Mouse (Mus musculus): ENCODE measurements around the gene Nmu. TPM values are rescaled to one million over a fixed set of nuclear protein-coding genes. Genes with fewer than 3 reads are reported as not detected.

The Nmu gene
- polyA plus RNA-seq, 1 experiment from 2014 or later, result not detected

GRCm38 (mm10) chr5:76381836-76382235 is 18.2 kb upstream of the Nmu start:
- Histone ChIP-seq H3K9ac (ENCODE audit: low read depth, low read length) (no peak overlapping the region), H3K27ac (no peak overlapping the region), H3K27me3 (ENCODE audit: insufficient read depth, low read length) (no peaks in the 10 kb centered on the region), H3K9me3 (replicated peaks; ENCODE audit: low read length) (no peaks in the 10 kb centered on the region), H3K4me1 (replicated peaks; ENCODE audit: insufficient read depth, low read length) (no peaks in the 10 kb centered on the region), H3K4me2 (ENCODE audit: low read length) (no peak overlapping the region), H3K4me3 (replicated peaks; ENCODE audit: low read depth, low read length) (no peak overlapping the region), H3K36me3 (ENCODE audit: insufficient read depth, low read length) (no peaks in the 10 kb centered on the region)
- DNase-seq (ENCODE audit: low spot score), result no peak
- WGBS, result 84% methylated on average over 5 of the region's 5 CpGs
- ATAC-seq (replicated peaks; ENCODE audit: low FRiP score, low read depth), result no peak
- no peak for TF ChIP-seq CTCF (IDR thresholded peaks at IDR 0.05; ENCODE audit: low read depth)

- H3K4me2 ChIP-seq (ENCODE audit: low read length), result no peak overlapping the region
- H3K36me3 ChIP-seq (ENCODE audit: insufficient read depth, low read length), result no peaks in the 10 kb centered on the region
- WGBS, result 15% methylated on average over 3 of the region's 3 CpGs
- no peak overlapping the region for H3K27ac ChIP-seq
- H3K4me3 ChIP-seq (replicated peaks; ENCODE audit: low read depth, low read length), result no peak overlapping the region
- no peak for ATAC-seq (replicated peaks; ENCODE audit: low FRiP score, low read depth)
- no peaks in the 10 kb centered on the region for H3K4me1 ChIP-seq (replicated peaks; ENCODE audit: insufficient read depth, low read length)
- H3K9me3 ChIP-seq (replicated peaks; ENCODE audit: low read length), result no peaks in the 10 kb centered on the region
- H3K9ac ChIP-seq (ENCODE audit: low read depth, low read length), result no peak overlapping the region
- DNase-seq (ENCODE audit: low spot score), result peak; percentile 59
- no peaks in the 10 kb centered on the region for H3K27me3 ChIP-seq (ENCODE audit: insufficient read depth, low read length)
- TF ChIP-seq CTCF (IDR thresholded peaks at IDR 0.05; ENCODE audit: low read depth), result no peak
These were observed 15.6 kb upstream of the Nmu start for GRCm38 (mm10) chr5:76379216-76379615.

GRCm38 (mm10) chr5:76369215-76369840 is 5.7 kb upstream of the Nmu start:
- peaks cover under 1% of the 10 kb centered on the region; the same call in 1 of the 2 replicates for H3K4me1 ChIP-seq (replicated peaks; ENCODE audit: insufficient read depth, low read length)

GRCm38 (mm10) chr5:76365406-76365805 is 1.8 kb upstream of the Nmu start:
- Histone ChIP-seq H3K4me1 (replicated peaks; ENCODE audit: insufficient read depth, low read length) (peaks cover 15% of the 10 kb centered on the region), H3K4me3 (replicated peaks; ENCODE audit: low read depth, low read length) (no peak overlapping the region), H3K36me3 (ENCODE audit: insufficient read depth, low read length) (no peaks in the 10 kb centered on the region), H3K27ac (no peak overlapping the region), H3K9ac (ENCODE audit: low read depth, low read length) (no peak overlapping the region), H3K27me3 (ENCODE audit: insufficient read depth, low read length) (0 out of 2 replicates have a peak, but pooled peaks cover 14% of the 10 kb centered on the region), H3K4me2 (ENCODE audit: low read length) (no peak overlapping the region), H3K9me3 (replicated peaks; ENCODE audit: low read length) (no peaks in the 10 kb centered on the region)
- no peak; the same call in 1 of the 2 replicates for TF ChIP-seq CTCF (IDR thresholded peaks at IDR 0.05; ENCODE audit: low read depth)
- 37% methylated on average over 5 of the region's 5 CpGs for WGBS
- no peak; the same call in 1 of the 2 replicates for ATAC-seq (replicated peaks; ENCODE audit: low FRiP score, low read depth)
- DNase-seq (ENCODE audit: low spot score), result no peak

More at GRCm38 (mm10) chr5:76369215-76369840, 5.7 kb upstream of the Nmu start:
- 0 out of 2 replicates have a peak, but pooled peaks cover under 1% of the 10 kb centered on the region for H3K27me3 ChIP-seq (ENCODE audit: insufficient read depth, low read length)
- H3K36me3 ChIP-seq (ENCODE audit: insufficient read depth, low read length), result no peaks in the 10 kb centered on the region
- H3K9ac ChIP-seq (ENCODE audit: low read depth, low read length), result no peak overlapping the region
- no peak overlapping the region for H3K27ac ChIP-seq
- no peak for ATAC-seq (replicated peaks; ENCODE audit: low FRiP score, low read depth)
- WGBS, result 74% methylated on average over 8 of the region's 8 CpGs
- H3K4me2 ChIP-seq (ENCODE audit: low read length), result no peak overlapping the region
- no peak for TF ChIP-seq CTCF (IDR thresholded peaks at IDR 0.05; ENCODE audit: low read depth)
- no peaks in the 10 kb centered on the region for H3K9me3 ChIP-seq (replicated peaks; ENCODE audit: low read length)
- no peak for DNase-seq (ENCODE audit: low spot score)
- no peak overlapping the region for H3K4me3 ChIP-seq (replicated peaks; ENCODE audit: low read depth, low read length)

- no peaks in the 10 kb centered on the region for H3K9me3 ChIP-seq (replicated peaks; ENCODE audit: low read length)
- H3K36me3 ChIP-seq (ENCODE audit: insufficient read depth, low read length), result no peaks in the 10 kb centered on the region
- no peak overlapping the region for H3K4me2 ChIP-seq (ENCODE audit: low read length)
- H3K4me3 ChIP-seq (replicated peaks; ENCODE audit: low read depth, low read length), result no peak overlapping the region
- TF ChIP-seq CTCF (IDR thresholded peaks at IDR 0.05; ENCODE audit: low read depth), result no peak
- WGBS, result 78% methylated on average over 4 of the region's 4 CpGs
- H3K4me1 ChIP-seq (replicated peaks; ENCODE audit: insufficient read depth, low read length), result peaks cover 15% of the 10 kb centered on the region
- no peak overlapping the region for H3K27ac ChIP-seq
- 0 out of 2 replicates have a peak, but pooled peaks cover 14% of the 10 kb centered on the region for H3K27me3 ChIP-seq (ENCODE audit: insufficient read depth, low read length)
- DNase-seq (ENCODE audit: low spot score), result no peak
- no peak for ATAC-seq (replicated peaks; ENCODE audit: low FRiP score, low read depth)
- no peak overlapping the region for H3K9ac ChIP-seq (ENCODE audit: low read depth, low read length)
These were observed 2.8 kb downstream of the Nmu start for GRCm38 (mm10) chr5:76360786-76361185.

- 0 out of 2 replicates have a peak, but pooled peaks cover 14% of the 10 kb centered on the region for H3K27me3 ChIP-seq (ENCODE audit: insufficient read depth, low read length)
- DNase-seq (ENCODE audit: low spot score) (peak; percentile 14), ATAC-seq (replicated peaks; ENCODE audit: low FRiP score, low read depth) (no peak)
- WGBS, result 65% methylated on average over 1 of the region's 1 CpGs
- H3K9ac ChIP-seq (ENCODE audit: low read depth, low read length), result no peak overlapping the region
- no peaks in the 10 kb centered on the region for H3K36me3 ChIP-seq (ENCODE audit: insufficient read depth, low read length)
- H3K4me2 ChIP-seq (ENCODE audit: low read length), result no peak overlapping the region
- H3K9me3 ChIP-seq (replicated peaks; ENCODE audit: low read length), result no peaks in the 10 kb centered on the region
- peak; percentile 46 for TF ChIP-seq CTCF (IDR thresholded peaks at IDR 0.05; ENCODE audit: low read depth)
- H3K4me1 ChIP-seq (replicated peaks; ENCODE audit: insufficient read depth, low read length), result peaks cover 15% of the 10 kb centered on the region
- no peak overlapping the region for H3K27ac ChIP-seq
- H3K4me3 ChIP-seq (replicated peaks; ENCODE audit: low read depth, low read length), result no peak overlapping the region
These were observed 3.5 kb downstream of the Nmu start for GRCm38 (mm10) chr5:76360057-76360456.

Data from kidney, postnatal 0 days (tissue).